8 mouse cellular contexts compared by ENCODE assay signal in the genomic region with DNA sequence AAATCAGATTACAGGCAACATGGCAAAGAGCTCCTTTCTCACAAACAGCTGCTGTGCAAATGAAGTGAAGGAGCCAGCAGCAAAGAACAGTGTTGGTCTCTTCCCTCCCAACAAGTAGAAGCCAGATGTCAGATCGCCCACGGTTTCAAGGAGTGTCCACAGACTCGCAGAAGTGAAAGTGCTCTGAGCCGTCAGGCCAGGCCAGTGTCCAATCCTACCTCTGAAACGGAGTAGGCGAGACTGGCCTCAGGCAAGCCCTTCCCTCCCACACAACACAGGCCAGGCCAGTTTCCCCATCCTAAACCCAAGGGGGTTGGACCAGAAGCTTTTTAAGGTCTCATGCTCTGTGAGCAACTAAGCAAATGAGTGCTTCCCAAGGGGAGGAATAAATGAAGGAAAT. TPM values are rescaled to one million over a fixed set of nuclear protein-coding genes. Genes with fewer than 3 reads are reported as not detected.
DNase-seq lines count a peak whose midpoint lies in the region; ATAC-seq and TF ChIP-seq lines count a peak whose summit lies in the region.
"Had no signal": no experiment of that assay in that cellular context is flagged by ENCODE, and none has a peak within 500 bp of the region (broad histone marks: within the 10 kb centered on the region; RNA-seq: fewer than 3 reads in every experiment).

No protein-coding gene starts in this region.

- H3K9me3 ChIP-seq in liver, embryonic 11.5 days (ENCODE audit: control insufficient read depth, low read length) = no peaks in the 10 kb centered on the region
- no peaks in the 10 kb centered on the region for H3K9me3 ChIP-seq in liver, embryonic 16.5 days (replicated peaks; ENCODE audit: control insufficient read depth, low read length)

- peak; percentile 92 for DNase-seq in liver, adult 2 months (ENCODE audit: extremely low read depth, low read depth, low spot score)
- DNase-seq in liver, embryonic 11.5 days (ENCODE audit: low spot score) = no peak
- peak; percentile 53 for DNase-seq in gastrocnemius, postnatal 10 days
- peak; percentile 60 for DNase-seq in testis, postnatal 10 days (ENCODE audit: low spot score)
- DNase-seq in spleen, adult 12 weeks (ENCODE audit: low spot score) = no peak
- no peak for DNase-seq in layer of hippocampus, adult 9-10 months (ENCODE audit: low spot score)

- ATAC-seq in liver, embryonic 11.5 days (replicated peaks; ENCODE audit: low FRiP score) = no peak
- peak; percentile 81 for ATAC-seq in liver, embryonic 16.5 days (ENCODE audit: low read depth)

- TF ChIP-seq CTCF in liver, adult 2 months (IDR thresholded peaks at IDR 0.05; ENCODE audit: low read depth, low read length) = no peak

- peak; percentile 61; the same call in 1 of the 2 replicates for TF ChIP-seq POLR2A in liver, adult 2 months (IDR thresholded peaks at IDR 0.05; ENCODE audit: extremely low read depth, insufficient read depth, low read length)

- peak overlapping the region; percentile 88 for H3K27ac ChIP-seq in liver, adult 2 months (replicated peaks; ENCODE audit: insufficient read depth, low read depth, low read length)
- H3K27ac ChIP-seq in liver, embryonic 11.5 days (ENCODE audit: low read depth, low read length) = no peak overlapping the region
- H3K27ac ChIP-seq in liver, embryonic 16.5 days (ENCODE audit: low read length) = peak overlapping the region; percentile 58

- whole genome bisulfite sequencing in liver, adult 2 months = 17% methylated on average over 6 of the region's 6 CpGs
- WGBS in liver, embryonic 11.5 days = 77% methylated on average over 6 of the region's 6 CpGs
- 71% methylated on average over 6 of the region's 6 CpGs for WGBS in liver, embryonic 16.5 days (ENCODE audit: insufficient replicate concordance)

- peaks cover 38% of the 10 kb centered on the region for H3K4me1 ChIP-seq in liver, adult 2 months (ENCODE audit: control insufficient read depth, insufficient read depth, low read length)
- H3K4me1 ChIP-seq in liver, embryonic 11.5 days (replicated peaks; ENCODE audit: control insufficient read depth, insufficient read depth, low read length) = peaks cover 5% of the 10 kb centered on the region; the same call in 1 of the 2 replicates
- H3K4me1 ChIP-seq in liver, embryonic 16.5 days (ENCODE audit: control insufficient read depth, low read depth, low read length) = peaks cover 11% of the 10 kb centered on the region

- H3K36me3 ChIP-seq in liver, adult 2 months (ENCODE audit: control insufficient read depth, insufficient read depth, low read length) = no peaks in the 10 kb centered on the region
- H3K36me3 ChIP-seq in liver, embryonic 11.5 days (ENCODE audit: control insufficient read depth, insufficient read depth, low read length) = peaks cover 46% of the 10 kb centered on the region
- H3K36me3 ChIP-seq in liver, embryonic 16.5 days (ENCODE audit: control insufficient read depth, insufficient read depth) = peaks cover 48% of the 10 kb centered on the region

- peak overlapping the region; percentile 58 for H3K4me3 ChIP-seq in liver, adult 2 months (ENCODE audit: insufficient read depth, low read depth, low read length)
- no peak overlapping the region for H3K4me3 ChIP-seq in liver, embryonic 11.5 days (ENCODE audit: low read depth, low read length)
- no peak overlapping the region for H3K4me3 ChIP-seq in liver, embryonic 16.5 days (ENCODE audit: low read depth, low read length)

- H3K9ac ChIP-seq in liver, adult 2 months (ENCODE audit: low read depth, low read length) = peak overlapping the region; percentile 64
- no peak overlapping the region for H3K9ac ChIP-seq in liver, embryonic 11.5 days (ENCODE audit: low read depth, low read length)
- no peak overlapping the region for H3K9ac ChIP-seq in liver, embryonic 16.5 days (ENCODE audit: low read depth, low read length)

- H3K4me2 ChIP-seq in liver, embryonic 11.5 days = no peak overlapping the region
- no peak overlapping the region for H3K4me2 ChIP-seq in liver, embryonic 16.5 days (ENCODE audit: low read depth, low read length)
- H3K4me2 ChIP-seq: midbrain, embryonic 11.5 days had no signal

- H3K27me3 ChIP-seq in liver, adult 2 months (ENCODE audit: control insufficient read depth, insufficient read depth, low read length) = no peaks in the 10 kb centered on the region
- no peaks in the 10 kb centered on the region for H3K27me3 ChIP-seq in liver, embryonic 11.5 days (replicated peaks; ENCODE audit: control insufficient read depth, insufficient read depth, low read length)
- no peaks in the 10 kb centered on the region for H3K27me3 ChIP-seq in liver, embryonic 16.5 days (ENCODE audit: control insufficient read depth, insufficient read depth, low read depth, low read length)

- H3K79me2 ChIP-seq in liver, adult 2 months (ENCODE audit: control insufficient read depth, insufficient read depth, low read length) = no peaks in the 10 kb centered on the region

RNA-seq across cellular contexts. Expression of a gene that starts 52.0 kb away (rescaled TPM):
- total RNA-seq in liver, adult 2 months (2014; rRNA removed) = 26.5 and 42.6 TPM in 2 replicates
- polyA plus RNA-seq in liver, adult 2 months (2012; rRNA removed) = 152 and 163 TPM in 2 replicates
- polyA plus RNA-seq in liver, embryonic 11.5 days (2014; fragmentation: Nextera tagmentation; extraction: Ambion mirVana) = 8.3 and 10.4 TPM in 2 replicates
- 10 to 100 TPM; 63.1 to 68.1 TPM for total RNA-seq in gastrocnemius, postnatal 10 days (2021)
- polyA plus RNA-seq in liver, embryonic 16.5 days (2015; fragmentation: Nextera tagmentation; extraction: Ambion mirVana) = 5.6 and 6.2 TPM in 2 replicates

Comparison
In these comparisons a context has a peak if more than half of its experiments do, and no peak if none do; other contexts are left out.
1. DNase-seq: peak in liver, adult 2 months (single experiment), gastrocnemius, postnatal 10 days (single experiment) and testis, postnatal 10 days (single experiment); none in liver, embryonic 11.5 days (single experiment), spleen, adult 12 weeks (single experiment) and layer of hippocampus, adult 9-10 months (single experiment).
2. RNA of a gene that starts 52.0 kb away (polyA plus RNA-seq): 152 to 163 TPM in liver, adult 2 months; 8.3 to 10.4 TPM in liver, embryonic 11.5 days and 5.6 to 6.2 TPM in liver, embryonic 16.5 days; every median in the first group is over 10 times any median in the second.